Comparison of ENCODE assay signal across 14 mouse cellular contexts in the genomic region with DNA sequence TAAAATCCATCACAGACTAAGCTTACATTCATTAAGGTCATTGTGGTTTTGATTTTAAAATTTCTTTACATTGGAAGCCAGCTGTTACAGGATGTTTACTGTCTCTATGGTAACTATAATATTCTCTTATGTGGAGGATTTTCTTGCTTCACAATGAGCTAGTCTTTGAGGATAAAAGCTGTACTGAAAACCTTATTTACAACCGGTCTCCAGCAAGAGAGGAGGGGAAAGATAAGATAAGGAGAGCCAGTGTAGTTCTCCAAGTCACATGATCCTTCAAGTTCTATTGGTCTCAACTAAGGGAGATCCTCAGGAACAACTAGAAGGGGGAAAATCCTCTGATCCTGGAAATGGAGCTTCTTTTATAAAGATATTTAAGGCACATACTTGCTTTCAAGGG.
"Had no signal": no experiment of that assay in that cellular context is flagged by ENCODE, and none has a peak within 500 bp of the region (broad histone marks: within the 10 kb centered on the region; RNA-seq: fewer than 3 reads in every experiment).

No protein-coding gene starts in this region.

- H3K27ac ChIP-seq: limb, embryonic 12.5 days; liver, embryonic 13.5 days; neural tube, embryonic 13.5 days had no signal

- H3K4me2 ChIP-seq: limb, embryonic 12.5 days; liver, embryonic 13.5 days; neural tube, embryonic 13.5 days had no signal

- H3K36me3 ChIP-seq: limb, embryonic 12.5 days; liver, embryonic 13.5 days; neural tube, embryonic 13.5 days had no signal

- DNase-seq: kidney, adult 8-10 months; kidney, postnatal 36 days; layer of hippocampus, adult 9-11 months; liver; liver, embryonic 13.5 days; liver, postnatal 0 days; lung, postnatal 14 days; midbrain, embryonic 14.5 days; right cerebral cortex, postnatal 14 days; thymus, adult 18-20 months; thymus, postnatal 14 days had no signal

- H3K9me3 ChIP-seq: limb, embryonic 12.5 days; liver, embryonic 13.5 days; neural tube, embryonic 13.5 days had no signal

- H3K27me3 ChIP-seq: limb, embryonic 12.5 days; liver, embryonic 13.5 days; neural tube, embryonic 13.5 days had no signal

- H3K9ac ChIP-seq: limb, embryonic 12.5 days; liver, embryonic 13.5 days; liver, postnatal 0 days; neural tube, embryonic 13.5 days had no signal

- H3K4me1 ChIP-seq: limb, embryonic 12.5 days; liver, embryonic 13.5 days; neural tube, embryonic 13.5 days had no signal

- ATAC-seq: inflammation-experienced regulatory T-cells, adult 6 months; liver, postnatal 0 days had no signal

- H3K4me3 ChIP-seq: limb, embryonic 12.5 days; liver, embryonic 13.5 days; neural tube, embryonic 13.5 days had no signal
